Mouse (Mus musculus) right cerebral cortex, adult 18-20 months (tissue): Measurements from ENCODE around the gene Peg3.
"Not testable (repeated sequence)": the region's sequence is repeated elsewhere in the genome, so short reads cannot be mapped to it uniquely, and the experiment has no call there.

Source experiments
- DNase-seq: peaks from one replicate; pipeline ENCODE4 v3.0.0; 2022; ENCODE audit warnings: mixed read lengths

Gene Peg3

DNA sequence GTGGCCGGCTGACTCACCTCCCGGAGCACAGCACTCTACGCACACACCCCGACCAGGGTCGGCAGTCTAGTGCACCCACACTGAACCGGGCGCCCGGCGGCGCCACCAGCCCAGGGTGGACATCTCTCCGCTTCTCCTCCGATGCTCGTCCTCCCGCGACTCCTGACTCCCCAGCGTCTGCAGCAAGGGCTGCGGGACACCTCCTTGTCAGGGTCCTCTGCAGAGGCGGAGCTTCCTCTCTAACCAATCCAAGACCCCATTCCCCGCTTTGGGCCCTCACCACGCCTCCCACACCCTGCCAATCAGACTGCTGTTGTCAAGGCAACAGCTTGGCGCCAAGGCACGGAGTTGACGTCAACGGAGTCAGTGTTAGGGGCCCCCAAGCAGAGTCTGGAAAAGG is at the start of gene Peg3, which contains the start of gene Usp29:
Gene Peg3 (minus strand): TSS at position 191 of the 400 bp plus-strand sequence.
Gene Usp29 (plus strand): TSS at position 338 of the 400 bp plus-strand sequence.
- DNase-seq: peak; percentile 92

DNA sequence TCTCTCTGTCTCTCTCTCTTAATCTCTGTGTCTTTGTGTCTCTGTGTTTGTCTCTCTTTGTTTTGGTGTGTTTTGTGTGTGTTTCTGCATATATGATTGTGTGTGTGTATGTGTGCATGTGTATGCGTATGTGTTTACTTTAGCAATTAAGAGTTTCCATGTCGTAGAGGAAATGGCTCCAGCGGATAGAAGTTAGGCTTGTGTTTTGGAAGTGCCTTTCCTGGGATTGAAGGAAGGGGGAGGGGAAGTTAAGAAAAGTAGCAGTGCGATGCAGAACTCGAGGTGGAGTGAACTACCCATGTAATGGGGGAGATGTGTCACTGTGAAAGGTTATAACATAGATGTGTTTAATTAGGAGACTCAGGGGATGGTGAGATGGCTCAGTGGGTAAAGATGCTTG is 48.9 kb upstream of the Peg3 start:
- no peak for DNase-seq

DNA sequence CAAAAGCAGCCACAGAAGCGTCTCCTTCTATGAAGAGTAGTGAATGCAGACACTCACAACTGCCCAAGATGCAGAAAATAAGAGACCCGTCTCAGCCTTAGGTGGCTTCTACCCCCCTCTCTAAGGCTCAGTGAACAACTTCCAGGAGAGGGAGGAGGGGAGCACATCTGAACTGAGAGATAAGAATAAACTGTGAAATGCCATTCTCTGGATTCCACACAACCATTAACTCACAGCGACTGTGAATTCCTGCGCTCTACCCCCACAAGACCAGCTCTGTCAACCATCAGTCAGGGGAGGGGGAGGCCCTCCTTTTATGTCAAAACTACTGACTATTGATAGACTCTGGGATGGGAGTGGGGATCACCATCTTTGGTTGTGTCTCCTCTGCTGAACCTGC is 47.5 kb upstream of the Peg3 start:
- no peak for DNase-seq

DNA sequence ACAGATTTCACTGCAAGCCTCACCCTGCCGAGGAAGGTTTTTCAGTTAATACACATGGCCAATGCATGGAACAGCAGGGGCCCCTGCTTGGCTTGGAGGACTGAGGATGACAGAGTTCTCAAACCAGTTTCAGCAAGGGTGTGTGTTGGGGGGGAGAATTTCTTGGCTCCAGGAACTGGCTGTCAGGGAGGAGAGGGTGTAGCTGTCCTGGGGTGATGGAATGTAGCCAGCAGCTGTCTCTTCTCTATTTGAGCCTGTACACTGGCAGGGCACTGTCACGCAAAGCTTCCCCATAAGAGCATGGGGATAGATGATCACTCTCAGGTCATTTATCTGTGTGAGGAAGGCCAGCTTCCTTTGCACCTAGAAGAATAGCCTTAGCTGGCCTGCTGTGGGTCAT is 46.9 kb upstream of the Peg3 start:
- DNase-seq: no peak

DNA sequence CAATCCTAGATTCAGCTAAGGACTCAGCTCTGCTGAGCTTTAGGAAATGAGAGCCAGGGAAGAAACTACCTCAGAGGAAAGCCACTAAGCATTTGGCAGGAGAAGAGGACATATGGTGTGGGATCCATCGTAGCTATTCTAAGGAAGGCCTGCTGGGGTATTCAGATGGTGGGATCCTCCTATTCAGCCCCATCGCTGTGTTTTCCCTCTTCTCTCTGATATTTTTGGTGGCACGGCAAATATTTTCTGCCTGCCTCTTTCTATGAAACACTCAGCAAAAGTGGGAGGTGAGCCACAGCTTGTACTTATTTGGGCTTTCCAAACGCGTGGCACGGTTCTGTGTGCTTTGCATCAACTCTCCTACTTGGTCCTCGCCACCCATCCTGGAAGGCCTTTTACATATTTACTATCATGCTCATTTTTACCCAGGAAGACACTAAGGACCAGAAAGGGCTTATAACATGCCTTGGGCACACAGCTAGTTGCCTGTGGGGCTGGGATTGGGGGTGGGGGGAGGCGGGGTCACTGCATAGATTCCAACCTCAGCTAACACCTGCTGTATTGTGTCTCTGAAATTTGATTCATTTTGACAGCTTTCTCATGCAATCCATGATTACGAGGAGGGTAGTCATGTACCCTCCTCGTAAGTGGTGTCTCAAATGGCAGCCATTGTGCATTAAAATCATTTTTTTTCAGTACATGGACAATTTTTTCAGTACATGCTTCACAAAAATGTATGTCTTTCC is 46.3 kb upstream of the Peg3 start:
- peak; percentile 79 for DNase-seq

DNA sequence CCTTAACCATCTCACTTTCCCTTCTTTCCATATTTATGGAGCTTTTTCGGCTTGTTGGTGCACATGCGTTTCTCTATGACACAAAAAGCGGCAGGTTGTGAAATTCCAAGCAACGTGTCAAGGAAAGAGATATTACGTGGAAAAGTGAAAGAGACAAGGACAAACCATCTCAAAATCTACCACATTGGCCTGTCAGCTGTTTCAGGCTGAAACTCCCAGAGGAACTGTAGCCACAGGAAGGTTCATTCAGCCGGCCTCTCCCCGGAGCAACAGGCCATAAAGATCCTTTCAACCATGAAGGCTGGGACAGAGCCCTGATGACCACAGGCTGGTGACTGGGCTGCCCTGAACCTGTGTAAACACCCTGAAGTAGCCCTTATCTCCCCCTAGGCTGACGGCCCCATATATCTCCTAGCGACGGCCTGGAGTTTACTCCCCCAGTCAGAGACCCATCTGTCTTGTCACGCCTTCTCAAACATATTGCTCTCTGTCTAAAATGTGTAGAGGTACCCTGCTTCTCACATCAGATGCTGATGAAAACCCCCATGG is 43.7 kb upstream of the Peg3 start:
- DNase-seq: not testable (repeated sequence)

DNA sequence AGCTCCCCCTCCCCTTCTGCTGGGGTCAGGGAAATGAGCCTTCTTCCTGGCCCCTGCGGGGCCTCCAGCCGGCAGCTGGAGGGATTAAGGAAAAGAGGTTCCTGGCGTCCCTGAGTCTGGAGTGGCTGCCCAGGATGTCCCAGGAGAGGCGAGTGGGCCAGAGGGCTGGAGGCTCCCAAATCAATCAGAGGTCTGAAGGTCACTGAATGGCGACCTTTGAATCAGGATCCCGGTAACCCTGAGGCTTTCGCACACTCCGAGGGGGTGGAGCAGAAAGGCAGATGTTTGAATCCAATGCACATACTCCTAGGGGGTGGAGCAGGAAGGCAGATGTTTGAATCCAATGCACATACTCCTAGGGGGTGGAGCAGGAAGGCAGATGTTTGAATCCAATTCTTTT is 40.1 kb upstream of the Peg3 start:
- DNase-seq: no peak

DNA sequence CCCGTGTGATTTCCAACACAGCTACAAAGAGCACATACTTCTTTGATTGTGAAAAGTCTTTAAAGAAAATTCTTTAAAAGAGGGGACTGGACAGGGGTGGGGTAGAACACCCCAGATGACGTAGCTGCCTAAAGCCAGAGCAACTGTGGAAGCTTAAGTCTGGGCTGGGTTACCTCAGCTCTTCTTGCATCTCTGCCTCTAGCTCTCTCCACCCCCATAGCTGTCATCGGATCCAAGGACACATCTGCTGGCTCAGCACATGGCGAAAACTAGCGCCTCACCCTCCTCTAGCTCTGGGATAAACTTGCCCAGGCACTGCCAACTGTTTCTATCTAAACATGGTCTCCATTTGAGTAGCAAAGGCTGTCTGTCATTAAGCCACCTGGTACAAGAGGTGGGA is 35.0 kb upstream of the Peg3 start:
- DNase-seq: peak; percentile 24

DNA sequence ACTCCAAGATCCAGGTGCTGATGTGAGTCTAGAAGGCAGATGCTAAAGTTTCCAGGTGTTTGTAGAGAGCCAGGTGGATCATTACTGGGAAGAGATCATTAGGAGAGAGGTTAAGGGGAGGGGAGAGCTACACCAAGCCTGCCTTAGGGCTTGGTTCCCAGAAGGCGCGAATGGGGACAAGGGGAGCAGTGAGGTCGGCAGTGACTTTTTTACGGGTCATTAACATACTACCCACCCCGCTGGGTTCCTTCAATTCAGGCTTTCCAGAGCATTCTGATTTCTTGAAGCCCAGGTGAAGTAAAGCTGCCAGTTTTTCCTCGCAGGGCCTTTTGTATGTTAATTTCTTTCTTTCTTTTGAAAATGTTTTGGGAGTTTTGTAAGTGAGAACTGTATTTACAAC is 29.9 kb upstream of the Peg3 start:
- no peak for DNase-seq

DNA sequence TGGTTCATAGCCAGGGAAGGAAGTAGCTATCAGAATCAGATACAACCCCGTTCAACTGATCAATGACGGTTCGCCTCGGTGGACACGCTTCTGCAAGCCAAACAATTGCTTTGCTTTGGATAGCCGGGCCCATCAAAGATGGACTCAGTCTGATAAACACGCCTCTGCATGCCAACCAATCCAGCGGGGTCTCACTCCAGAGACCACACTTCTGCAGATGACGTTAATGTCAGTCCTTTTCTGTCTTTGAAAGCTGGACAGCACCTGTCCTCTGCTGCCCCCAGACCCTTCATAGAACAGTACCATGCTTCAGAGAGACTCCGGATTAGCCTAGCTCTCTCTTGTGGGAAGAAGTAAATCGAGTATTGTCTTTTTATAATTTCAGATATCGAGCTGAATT is 29.5 kb upstream of the Peg3 start:
- no peak for DNase-seq

DNA sequence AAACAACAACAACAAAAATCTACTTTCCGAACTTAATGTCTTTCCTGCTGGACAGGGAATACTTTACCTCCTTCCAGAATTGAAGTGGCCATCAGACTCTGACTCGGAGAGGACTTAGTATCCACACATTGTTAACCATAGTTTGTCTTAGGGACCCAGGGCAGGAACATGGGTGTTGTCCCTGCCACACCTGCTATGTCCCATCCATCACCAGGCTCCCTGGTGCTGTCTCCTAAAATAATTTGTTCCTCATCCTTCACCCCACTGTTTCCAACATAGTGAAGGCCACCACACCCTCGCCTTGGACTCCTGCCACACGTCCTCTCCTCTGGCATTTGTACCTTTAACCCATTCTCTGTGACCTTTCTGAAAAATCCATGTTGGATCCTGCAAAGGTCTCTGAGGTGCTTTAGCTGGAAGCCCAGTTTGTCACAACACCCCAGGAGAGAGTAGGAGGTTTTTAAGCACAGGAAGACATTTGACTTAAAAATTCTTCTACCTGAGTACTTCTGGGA is 26.6 kb upstream of the Peg3 start:
- no peak for DNase-seq

DNA sequence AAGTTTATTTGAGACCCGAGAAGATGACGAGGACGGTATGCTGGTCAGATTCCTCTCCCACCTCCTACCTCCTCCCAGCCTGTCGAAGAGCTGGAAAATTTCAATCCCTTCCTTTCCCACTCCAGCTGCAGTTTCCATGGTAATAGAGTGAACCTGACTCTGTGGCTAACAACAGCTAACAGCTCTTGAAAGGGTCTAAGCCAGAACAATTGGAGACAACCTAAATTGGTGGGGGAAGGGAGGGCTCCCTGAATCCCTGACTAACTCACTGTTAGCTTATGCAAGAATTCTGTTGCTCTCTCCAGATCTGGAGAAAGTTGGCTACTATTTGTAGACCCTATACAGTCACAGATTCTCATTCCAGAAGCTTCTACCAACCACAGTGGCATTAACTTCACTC is 23.2 kb upstream of the Peg3 start:
- DNase-seq: no peak

DNA sequence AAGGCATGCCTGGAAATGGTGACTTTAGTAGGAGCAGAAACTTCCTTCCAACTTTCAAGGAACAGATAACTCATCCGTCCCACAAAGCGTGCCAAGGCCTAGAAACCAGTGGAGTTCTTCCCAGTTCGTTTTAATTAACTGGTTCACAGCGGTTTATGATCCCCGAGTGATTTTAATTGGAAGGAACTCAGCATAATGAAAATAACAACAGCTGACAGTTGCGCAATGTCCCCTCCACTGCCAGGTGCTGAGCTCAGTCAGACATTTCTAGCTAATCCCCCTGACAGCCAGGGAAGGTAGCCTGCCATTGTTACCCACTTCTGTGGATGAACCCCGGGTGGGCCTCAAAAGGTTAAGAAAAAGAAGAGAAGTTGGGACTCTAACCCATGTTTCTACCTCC is 19.0 kb upstream of the Peg3 start:
- DNase-seq: no peak

DNA sequence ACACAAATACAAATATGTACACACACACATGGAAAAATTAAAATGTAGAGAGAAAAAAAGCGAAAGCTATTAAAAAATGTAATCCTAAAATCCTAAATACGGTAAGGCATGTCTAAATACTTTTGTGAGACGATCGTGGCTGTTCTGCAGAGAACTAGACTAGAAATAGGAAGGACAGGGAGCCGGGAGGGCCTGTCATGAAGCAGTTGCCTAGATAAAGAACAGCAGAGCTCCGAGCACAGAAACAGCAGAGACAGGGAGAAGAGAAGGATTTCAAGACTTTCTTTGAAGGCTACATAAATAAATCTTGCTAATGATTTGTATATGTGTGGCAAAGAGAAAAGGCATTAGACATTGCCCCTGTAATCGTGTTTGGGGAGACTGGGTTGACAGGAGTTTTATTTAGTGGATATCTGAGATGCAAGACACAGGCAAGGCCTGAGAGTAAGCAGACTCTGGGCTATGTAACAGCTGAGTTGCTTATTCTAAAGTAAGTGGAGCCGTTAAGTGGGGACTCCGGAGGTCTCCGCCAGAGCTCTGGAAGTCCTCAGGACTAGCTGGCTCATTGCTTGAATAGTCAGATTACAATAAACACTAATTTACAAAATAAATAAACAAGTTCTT is 14.2 kb upstream of the Peg3 start:
- DNase-seq: no peak

DNA sequence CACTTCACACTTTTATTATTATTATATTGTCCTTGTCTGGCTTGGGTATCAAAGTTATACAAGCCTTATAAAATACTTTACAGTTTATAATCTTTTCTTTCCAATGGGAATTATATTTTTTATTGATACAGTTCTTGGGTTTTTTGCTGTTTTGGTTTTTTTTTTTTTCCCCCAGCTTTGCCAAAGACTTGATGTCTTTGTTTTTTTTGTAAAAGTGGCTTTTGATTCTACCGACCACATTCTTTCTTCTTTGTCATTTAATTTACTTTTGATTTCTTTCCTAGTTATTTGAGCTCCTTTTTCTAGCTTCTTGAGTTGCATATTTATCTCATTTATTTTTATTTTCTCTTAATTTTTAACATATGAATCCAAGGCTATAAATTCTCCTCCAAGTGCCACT is 5.8 kb upstream of the Peg3 start:
- DNase-seq: no peak

DNA sequence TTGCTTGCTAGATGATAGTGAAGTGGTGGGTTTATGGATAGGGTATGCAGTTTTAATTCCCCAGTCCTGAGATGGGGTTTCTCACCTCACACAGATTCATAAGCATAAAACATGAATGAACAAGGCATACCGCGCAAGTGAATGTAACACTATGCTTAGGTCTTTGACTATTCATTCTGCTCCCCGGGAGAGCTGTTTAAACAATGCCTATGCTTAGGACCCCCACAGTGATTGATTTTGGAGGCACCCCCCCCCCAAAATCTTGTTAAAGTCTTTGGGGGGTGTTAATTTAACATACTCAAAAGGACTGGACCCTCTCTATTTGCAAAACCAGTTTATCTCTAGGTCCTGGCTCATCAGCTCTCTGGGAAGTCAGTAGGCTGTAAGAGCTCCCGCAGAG is 1.7 kb upstream of the Peg3 start:
- DNase-seq: no peak

DNA sequence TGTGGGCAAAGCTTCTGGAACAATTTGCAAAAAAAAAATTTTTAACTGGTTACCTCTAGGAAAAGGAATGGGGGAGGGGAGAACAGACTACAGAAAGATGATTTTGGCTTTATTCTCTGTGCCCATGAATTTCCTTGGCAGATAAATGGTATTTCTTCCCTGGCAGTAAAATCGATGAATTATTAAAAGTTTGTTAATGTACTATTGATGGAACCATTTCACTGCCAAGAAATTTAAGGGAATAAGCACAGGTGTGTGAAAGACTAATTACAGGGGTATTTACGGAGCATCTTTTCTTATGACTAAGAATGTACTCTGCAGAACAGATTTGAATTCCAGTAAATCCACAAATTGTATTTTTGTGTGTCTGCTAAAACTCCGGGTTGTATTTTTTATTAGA is 1.1 kb upstream of the Peg3 start:
- DNase-seq: no peak

DNA sequence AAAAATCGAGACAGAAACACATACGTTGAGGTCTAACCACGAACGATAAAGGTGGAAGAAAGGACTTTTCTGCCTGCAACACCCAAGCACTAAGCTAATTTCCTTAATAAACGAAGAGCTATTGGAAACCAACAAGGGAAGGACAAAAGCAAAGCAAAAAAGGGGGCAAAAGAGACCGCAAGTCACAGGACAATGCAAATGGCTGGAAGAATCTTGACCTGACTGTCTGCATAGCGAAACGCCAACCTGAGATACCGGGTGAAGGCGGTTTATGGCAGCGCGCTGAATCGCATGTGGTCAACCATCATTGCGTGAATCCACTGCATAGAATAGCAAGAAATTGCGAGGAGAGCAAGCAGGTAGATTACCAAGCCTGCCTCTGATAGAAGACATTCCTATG is 570 bp upstream of the Peg3 start:
- no peak for DNase-seq

DNA sequence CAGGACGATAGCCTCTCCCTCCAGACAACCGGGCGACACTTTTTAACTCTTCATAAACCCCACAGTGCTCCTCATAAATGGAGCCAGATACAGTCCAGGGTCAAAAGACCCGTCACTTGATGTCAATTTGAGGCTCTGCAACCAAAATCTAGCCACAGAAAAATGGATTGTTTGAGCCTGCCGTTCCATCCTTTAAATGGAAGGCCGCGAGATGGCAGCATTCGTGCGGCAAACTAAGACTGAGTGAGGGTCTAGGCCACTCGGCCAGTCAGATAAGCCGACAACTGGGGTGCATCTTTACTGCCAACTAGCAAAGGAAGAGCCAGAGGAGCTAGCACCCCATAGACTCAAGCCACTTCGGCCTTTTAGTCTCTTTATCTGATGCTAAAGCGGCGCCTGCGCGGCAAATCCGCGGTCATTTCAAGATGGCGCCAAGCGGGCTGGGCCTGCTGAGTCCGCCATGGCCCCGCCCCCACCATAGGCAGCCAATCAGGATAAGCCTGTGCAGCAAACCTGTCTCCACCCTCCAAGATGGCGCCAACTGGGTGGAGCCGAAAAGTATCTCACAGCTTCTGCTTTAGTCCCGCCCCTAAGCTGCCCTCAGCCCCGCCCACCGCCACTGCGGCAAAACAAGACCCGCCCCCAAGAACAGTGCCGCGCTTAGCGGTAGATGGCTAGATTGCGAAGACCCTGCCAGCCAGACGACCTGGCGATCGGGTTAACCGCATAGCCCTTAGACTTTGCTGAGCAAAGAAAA is 992 bp downstream of the Peg3 start:
- DNase-seq: peak; percentile 97

DNA sequence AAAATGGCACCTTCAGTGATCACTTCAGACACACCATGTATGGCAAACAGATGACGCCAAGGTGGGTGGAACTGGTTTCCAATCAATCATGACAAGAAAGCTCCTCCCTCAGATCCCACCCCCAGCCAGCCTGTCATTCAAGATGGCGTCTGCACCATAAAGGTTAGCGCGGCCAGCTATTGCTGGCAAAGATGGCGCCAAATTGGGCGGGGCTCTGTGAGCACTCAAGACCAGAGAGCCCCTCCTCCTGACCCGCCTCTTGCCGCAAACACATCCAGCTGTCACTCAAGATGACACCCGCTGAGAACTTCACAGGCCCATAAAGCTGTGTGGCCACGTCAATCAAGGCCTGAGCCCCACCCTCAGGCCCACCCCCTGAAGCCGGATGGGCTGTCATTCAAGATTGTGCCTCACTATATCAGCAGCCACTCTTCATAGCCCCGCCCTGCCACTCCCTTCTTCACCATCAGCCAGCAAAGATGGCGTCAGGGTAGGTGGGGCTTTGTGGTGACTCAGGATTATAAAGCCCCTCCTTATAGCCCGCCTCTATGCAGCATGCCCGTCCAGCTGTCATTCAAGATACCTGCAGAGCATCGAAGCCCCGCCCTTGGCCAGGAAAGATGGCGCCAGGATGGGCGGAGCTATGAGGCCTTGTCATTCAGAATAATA is 1.8 kb downstream of the Peg3 start:
- DNase-seq: peak; percentile 95

DNA sequence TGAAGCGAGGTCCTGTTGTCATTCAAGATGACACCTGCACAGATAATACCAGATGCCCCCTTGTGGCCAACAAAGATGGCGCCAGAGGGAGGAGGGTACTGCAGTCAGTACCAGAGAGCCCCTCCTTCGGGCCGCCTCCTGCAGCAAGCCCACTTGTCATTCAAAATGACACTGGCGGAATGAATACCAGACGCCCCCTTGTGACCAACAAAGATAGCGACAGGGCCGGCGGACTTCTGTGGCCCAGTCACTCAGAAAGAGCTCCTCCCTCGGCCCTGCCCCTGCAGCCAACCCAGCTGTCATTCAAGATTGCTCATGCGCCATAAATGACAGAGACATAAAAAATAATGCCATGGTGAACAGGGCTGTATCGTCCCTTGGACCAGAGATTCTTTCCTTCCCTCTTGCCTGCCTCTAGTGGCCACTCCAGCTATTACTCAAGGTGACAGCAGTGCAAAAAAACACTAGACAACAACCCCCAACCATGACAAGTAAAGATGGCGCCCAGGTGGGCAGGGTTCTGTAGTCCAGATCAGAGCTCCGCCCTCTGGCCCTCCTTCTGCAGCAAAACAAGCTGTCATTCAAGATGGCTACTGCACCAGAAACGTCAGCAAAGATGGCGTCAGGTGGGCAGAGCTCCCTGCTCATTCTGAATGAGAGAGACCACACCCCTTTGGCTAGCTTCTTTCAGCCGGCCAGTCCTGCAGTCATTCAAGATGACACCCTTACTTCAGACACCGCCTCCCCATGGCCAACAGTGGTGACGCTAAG is 2.7 kb downstream of the Peg3 start:
- peak; percentile 92 for DNase-seq

DNA sequence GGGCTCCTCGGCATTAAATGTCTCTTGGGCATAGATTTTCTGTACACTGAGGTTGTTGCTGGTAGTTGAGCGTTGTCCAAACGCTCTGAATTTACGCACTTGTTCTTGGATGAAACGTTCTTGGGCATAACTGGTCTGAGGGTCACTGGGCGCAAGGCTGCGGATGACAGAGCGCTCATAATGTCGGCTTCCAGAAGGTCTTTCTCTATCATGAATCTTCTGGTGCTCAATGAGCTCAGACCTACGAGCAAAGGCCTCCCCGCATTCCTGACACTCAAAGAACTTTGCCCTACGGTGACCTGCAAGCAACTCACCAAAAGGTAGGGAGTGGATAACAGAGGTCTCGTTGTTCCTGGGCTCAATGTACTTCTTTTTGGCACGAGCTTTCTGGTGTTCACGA is 20.8 kb downstream of the Peg3 start:
- no peak for DNase-seq
